Mouse (Mus musculus): ENCODE measurements at regions not wholly inside any gene's neighbourhood (a gene's known extent, or its start where the extent isn't known, plus 50 kb on each side); places are given as distances from the start of the nearest gene placed in this dataset.

DNA sequence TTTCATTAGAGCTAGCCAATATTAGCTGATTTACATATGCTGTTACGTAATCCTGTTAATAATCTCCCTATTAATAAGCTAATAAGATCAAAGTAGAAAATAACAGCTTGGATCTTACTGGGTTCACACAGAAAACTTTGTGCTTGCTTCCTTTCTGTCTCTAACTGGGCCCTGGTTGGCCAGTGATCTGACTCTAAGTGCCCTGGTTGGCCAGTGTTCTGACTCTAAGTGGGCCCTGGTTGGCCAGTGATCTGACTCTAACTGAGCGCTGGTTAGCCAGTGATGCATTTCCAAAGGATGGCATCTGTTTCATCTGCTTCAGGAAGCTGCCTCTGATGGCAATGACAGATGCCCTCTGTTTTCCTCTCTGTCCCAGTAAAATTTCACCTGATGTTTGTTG lies 372.4 kb downstream of the Atp23 start:
- no peaks in the 10 kb centered on the region for H3K9me3 ChIP-seq (replicated peaks)
- H3K27ac ChIP-seq (ENCODE audit: poor library complexity, severe bottlenecking), result no peak overlapping the region
- ATAC-seq (ENCODE audit: insufficient number of reproducible peaks, low FRiP score), result no peak
- H3K9ac ChIP-seq, result no peak overlapping the region
- WGBS, result 85% methylated on average over 2 of the region's 2 CpGs
- no peak overlapping the region for H3K4me2 ChIP-seq
- no peaks in the 10 kb centered on the region for H3K36me3 ChIP-seq
- H3K4me1 ChIP-seq (replicated peaks), result no peaks in the 10 kb centered on the region
- no peak overlapping the region for H3K4me3 ChIP-seq
- H3K27me3 ChIP-seq (replicated peaks), result no peaks in the 10 kb centered on the region

DNA sequence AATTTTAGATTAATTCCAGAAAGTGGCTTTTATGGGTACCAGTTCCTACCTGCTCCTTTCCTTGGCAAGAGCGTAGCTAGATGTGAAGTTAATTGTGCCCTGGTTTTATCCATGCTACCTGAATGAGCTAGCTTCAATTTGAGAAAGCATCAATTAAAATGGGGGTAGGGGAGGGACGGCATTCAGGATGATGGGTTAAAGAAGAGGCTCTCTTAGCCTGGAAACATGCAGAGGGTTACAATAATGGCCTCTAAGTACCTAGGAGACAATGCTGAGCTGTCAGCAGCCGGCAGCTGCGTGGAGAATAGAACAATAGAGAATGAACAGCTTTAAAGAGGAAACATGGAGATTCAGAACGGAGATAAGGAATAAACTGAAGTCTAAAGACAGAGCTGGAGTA lies 375.0 kb downstream of the Atp23 start:
- no peak overlapping the region for H3K9ac ChIP-seq
- no peak overlapping the region for H3K27ac ChIP-seq (ENCODE audit: poor library complexity, severe bottlenecking)
- H3K4me2 ChIP-seq, result no peak overlapping the region
- 58% methylated on average over 5 of the region's 5 CpGs for WGBS
- no peaks in the 10 kb centered on the region for H3K36me3 ChIP-seq
- no peaks in the 10 kb centered on the region for H3K27me3 ChIP-seq (replicated peaks)
- no peaks in the 10 kb centered on the region for H3K4me1 ChIP-seq (replicated peaks)
- H3K9me3 ChIP-seq (replicated peaks), result no peaks in the 10 kb centered on the region
- no peak overlapping the region for H3K4me3 ChIP-seq
- ATAC-seq (ENCODE audit: insufficient number of reproducible peaks, low FRiP score), result no peak

DNA sequence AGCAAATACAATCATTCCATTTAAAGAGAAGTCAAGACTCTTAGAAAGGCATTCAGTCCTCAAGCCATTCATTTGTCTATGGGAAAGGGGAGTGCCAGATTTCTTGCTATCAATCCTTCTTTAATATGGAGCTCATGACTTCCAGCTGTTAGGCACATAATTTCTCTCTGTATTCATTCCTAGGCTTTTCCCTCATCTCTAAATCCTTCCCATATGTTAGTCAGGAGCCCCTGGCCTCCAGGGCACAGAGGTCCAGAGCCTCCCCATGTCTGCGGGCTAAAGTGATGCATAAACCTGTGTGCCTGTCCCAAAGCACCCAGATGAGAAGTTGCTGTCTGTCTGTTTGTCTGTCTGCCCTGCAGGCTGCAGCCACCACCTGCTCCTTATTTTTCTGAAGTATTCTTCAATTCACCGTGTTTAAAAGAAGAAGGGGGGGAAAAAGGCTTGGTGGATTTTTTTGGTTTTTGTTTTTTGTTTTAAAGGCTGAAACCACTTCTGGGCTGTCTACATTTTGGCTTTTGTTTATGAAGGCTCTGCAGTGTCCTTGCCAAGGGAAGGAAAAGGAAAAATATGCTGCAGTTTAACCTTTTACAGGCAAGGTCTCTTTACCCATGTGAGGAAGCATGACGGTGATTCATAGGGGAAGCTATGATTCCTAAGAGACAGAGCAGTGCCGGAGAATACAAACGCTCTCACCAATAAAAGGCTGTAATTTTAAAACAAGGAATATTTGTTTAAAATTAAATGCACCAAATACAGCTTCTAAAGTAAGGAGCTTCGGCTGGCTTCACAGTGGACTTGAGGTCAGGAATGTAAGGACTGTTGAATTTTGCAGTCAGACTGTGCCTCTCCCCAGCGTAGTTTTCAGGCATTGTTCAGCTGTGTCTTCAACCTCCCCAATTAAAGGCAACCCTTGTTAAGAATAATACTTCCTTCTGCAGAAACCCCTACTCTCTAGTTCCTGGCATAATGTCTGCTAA lies 379.0 kb downstream of the Atp23 start:
- Histone ChIP-seq H3K4me3 (no peak overlapping the region), H3K4me1 (replicated peaks) (no peaks in the 10 kb centered on the region), H3K9me3 (replicated peaks) (no peaks in the 10 kb centered on the region), H3K9ac (no peak overlapping the region), H3K27ac (ENCODE audit: poor library complexity, severe bottlenecking) (no peak overlapping the region), H3K36me3 (no peaks in the 10 kb centered on the region), H3K4me2 (no peak overlapping the region), H3K27me3 (replicated peaks) (no peaks in the 10 kb centered on the region)
- ATAC-seq (ENCODE audit: insufficient number of reproducible peaks, low FRiP score), result no peak
- WGBS, result 86% methylated on average over 7 of the region's 7 CpGs

DNA sequence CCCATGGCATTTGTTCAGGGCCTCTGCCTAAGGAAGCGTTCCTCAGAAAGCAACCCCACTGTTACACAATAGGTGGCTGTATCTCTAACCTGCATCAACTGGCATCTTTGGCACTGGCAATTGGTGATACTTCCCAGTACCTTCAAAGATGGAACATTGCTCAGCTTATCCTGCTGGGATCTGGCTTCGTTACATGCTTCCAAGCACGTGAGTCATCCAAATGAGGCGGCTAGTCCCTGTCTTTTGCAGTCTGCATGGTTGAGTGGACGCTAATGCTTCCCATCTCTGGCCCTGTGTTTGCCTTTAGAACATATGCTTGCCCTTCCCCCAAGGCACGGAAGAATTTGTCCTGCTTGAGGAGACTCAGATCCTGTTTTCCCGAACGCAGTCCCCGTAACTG lies 380.2 kb downstream of the Atp23 start:
- H3K36me3 ChIP-seq, result no peaks in the 10 kb centered on the region
- ATAC-seq (ENCODE audit: insufficient number of reproducible peaks, low FRiP score), result no peak
- WGBS, result 84% methylated on average over 9 of the region's 9 CpGs
- no peak overlapping the region for H3K4me3 ChIP-seq
- no peak overlapping the region for H3K9ac ChIP-seq
- no peak overlapping the region for H3K27ac ChIP-seq (ENCODE audit: poor library complexity, severe bottlenecking)
- no peaks in the 10 kb centered on the region for H3K9me3 ChIP-seq (replicated peaks)
- H3K27me3 ChIP-seq (replicated peaks), result no peaks in the 10 kb centered on the region
- no peak overlapping the region for H3K4me2 ChIP-seq
- H3K4me1 ChIP-seq (replicated peaks), result no peaks in the 10 kb centered on the region

DNA sequence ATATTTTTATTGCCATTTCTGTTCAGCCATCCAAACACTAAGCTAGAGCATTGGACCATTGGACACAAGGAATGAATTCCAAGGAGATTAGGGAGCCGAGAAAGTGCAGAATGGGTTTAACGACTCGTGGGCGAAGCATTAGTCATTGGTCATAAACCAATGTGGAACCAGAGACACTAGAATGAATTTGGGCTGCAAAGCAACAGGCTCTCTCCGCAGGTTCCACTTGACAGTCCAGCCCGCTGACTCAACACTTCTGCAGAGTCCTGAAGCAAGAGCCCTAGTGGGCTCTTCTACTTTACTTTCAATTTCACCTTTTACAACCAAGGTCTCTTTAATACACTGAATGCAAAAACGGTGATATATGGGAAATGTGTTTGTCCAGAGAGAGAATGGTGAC lies 388.0 kb downstream of the Atp23 start:
- H3K27me3 ChIP-seq (replicated peaks), result no peaks in the 10 kb centered on the region
- no peaks in the 10 kb centered on the region for H3K36me3 ChIP-seq
- no peaks in the 10 kb centered on the region for H3K9me3 ChIP-seq (replicated peaks)
- H3K9ac ChIP-seq, result no peak overlapping the region
- H3K4me2 ChIP-seq, result no peak overlapping the region
- no peak overlapping the region for H3K4me3 ChIP-seq
- no peaks in the 10 kb centered on the region for H3K4me1 ChIP-seq (replicated peaks)
- 80% methylated on average over 7 of the region's 7 CpGs for WGBS
- ATAC-seq (ENCODE audit: insufficient number of reproducible peaks, low FRiP score), result no peak
- H3K27ac ChIP-seq (ENCODE audit: poor library complexity, severe bottlenecking), result no peak overlapping the region

DNA sequence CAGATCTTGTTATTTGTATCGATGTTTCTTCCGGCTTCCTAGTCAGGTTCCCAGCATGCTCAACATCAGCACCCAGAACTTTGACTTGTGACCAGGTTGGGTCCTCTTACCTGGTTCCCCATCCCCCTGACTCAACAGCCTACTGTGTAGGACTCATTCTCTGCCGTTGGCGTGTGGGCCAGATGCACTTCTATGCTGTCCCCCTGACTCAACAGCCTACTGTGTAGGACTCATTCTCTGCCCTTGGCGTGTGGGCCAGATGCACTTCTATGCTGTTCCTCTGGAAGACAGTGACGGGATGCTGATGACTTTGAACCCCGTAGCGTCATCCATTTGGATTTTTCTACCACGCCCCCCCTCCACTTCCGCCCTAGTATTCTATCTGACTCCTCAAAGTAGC lies 389.6 kb downstream of the Atp23 start:
- no peak overlapping the region for H3K4me2 ChIP-seq
- no peaks in the 10 kb centered on the region for H3K36me3 ChIP-seq
- ATAC-seq (ENCODE audit: insufficient number of reproducible peaks, low FRiP score), result no peak
- WGBS, result 86% methylated on average over 10 of the region's 10 CpGs
- H3K4me1 ChIP-seq (replicated peaks), result no peaks in the 10 kb centered on the region
- H3K27me3 ChIP-seq (replicated peaks), result no peaks in the 10 kb centered on the region
- H3K9me3 ChIP-seq (replicated peaks), result no peaks in the 10 kb centered on the region
- no peak overlapping the region for H3K9ac ChIP-seq
- no peak overlapping the region for H3K27ac ChIP-seq (ENCODE audit: poor library complexity, severe bottlenecking)
- H3K4me3 ChIP-seq, result no peak overlapping the region

DNA sequence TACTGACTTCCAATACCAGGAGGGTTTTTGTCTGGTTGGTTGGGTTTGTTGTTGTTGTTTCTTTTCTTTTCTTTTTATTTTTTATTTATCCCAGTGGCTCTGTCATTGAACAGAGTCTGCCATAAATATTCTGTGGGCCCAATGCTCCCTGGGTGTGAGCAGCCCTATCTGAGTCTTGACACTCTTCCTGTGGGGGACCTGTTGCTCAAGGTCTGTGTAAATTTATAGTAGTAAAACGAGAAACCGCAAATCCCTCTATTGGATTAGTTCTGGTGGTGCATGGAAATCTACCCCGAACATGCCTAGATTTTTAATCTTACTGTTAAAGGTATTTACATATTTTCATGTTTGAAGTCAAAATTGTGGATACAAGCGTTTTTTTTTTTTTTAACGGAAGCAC lies 395.2 kb downstream of the Atp23 start:
- Histone ChIP-seq H3K36me3 (no peaks in the 10 kb centered on the region), H3K4me1 (replicated peaks) (no peaks in the 10 kb centered on the region), H3K9me3 (replicated peaks) (no peaks in the 10 kb centered on the region), H3K27ac (ENCODE audit: poor library complexity, severe bottlenecking) (no peak overlapping the region), H3K4me3 (no peak overlapping the region), H3K9ac (no peak overlapping the region), H3K27me3 (replicated peaks) (no peaks in the 10 kb centered on the region), H3K4me2 (no peak overlapping the region)
- WGBS, result 78% methylated on average over 5 of the region's 5 CpGs
- no peak for ATAC-seq (ENCODE audit: insufficient number of reproducible peaks, low FRiP score)

DNA sequence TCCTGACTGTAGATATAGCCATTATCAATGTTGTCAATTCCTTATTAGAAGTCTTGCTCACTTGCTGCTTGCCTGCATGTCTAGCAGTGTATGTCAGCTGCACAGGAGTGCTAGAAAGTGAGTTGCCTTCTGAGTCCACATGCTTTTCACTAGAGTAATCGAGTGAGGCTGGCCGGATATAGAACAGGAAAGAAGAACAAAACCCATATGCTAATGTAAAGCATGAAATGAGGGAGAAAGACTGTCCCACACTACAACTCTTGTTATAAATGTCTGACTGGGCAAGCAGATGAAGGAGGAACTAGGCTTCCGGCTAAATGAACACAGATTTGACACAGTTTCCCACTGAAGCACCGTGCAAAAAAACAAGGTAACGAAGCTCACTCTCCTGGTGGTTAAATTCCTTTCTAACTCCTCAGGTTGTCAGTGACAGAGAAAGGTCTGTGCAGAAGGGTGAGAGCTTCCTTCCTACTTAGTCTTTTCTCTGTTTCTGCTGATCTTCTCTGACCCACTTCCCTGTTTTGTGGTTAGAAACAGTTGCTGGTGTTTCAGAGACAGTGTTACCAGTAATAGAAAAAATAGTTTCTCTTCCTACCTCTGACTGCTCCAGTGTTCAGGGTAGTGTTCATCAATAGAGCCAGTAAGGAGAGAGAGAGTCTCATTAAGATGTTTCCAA lies 399.0 kb downstream of the Atp23 start:
- H3K9ac ChIP-seq, result no peak overlapping the region
- 72% methylated on average over 5 of the region's 5 CpGs for WGBS
- ATAC-seq (ENCODE audit: insufficient number of reproducible peaks, low FRiP score), result no peak
- no peak overlapping the region for H3K27ac ChIP-seq (ENCODE audit: poor library complexity, severe bottlenecking)
- no peaks in the 10 kb centered on the region for H3K9me3 ChIP-seq (replicated peaks)
- H3K27me3 ChIP-seq (replicated peaks), result no peaks in the 10 kb centered on the region
- H3K36me3 ChIP-seq, result no peaks in the 10 kb centered on the region
- H3K4me3 ChIP-seq, result no peak overlapping the region
- no peaks in the 10 kb centered on the region for H3K4me1 ChIP-seq (replicated peaks)
- no peak overlapping the region for H3K4me2 ChIP-seq

DNA sequence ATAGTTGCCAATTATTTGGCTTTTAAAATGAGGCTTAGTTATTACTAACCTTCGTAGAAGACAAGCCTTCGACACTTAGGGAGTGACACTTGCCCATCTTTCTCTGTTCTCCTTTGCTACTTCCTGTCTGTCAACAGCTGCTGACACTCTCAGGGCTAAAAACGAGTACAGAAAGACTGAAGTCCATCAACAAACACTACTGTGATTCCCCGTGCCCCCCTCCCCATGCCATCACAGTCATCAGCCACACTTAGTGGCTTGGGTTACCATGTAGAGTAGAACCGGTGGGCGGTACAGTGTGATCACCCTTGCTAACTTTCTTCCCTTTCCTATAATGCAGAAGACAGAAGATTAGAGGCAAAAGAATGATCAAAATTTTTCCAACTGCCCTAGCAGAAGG lies 402.4 kb downstream of the Atp23 start:
- 60% methylated on average over 6 of the region's 6 CpGs for WGBS
- ATAC-seq (ENCODE audit: insufficient number of reproducible peaks, low FRiP score), result no peak
- no peaks in the 10 kb centered on the region for H3K4me1 ChIP-seq (replicated peaks)

DNA sequence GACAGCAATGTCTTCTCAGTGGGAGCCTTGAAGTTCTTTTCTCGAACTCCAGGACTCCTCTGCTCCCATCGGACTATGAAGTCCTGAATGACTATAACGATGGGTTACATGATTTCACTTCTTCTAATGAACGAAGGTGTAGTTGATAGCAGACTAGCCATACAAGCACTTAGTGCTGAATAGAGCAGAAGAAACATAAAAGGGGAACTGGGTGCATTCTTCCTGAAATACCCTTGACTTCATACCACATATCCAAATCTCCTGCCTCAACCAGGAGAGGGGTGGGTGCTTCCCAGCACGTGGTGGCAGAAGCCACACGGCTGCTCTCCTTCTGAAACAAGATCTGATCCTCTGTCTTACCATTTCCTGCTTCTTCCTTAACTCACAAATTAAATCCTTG lies 407.4 kb downstream of the Atp23 start:
- no peak for ATAC-seq (ENCODE audit: insufficient number of reproducible peaks, low FRiP score)
- H3K9me3 ChIP-seq (replicated peaks), result no peaks in the 10 kb centered on the region
- H3K4me1 ChIP-seq (replicated peaks), result 0 out of 2 replicates have a peak, but pooled peaks cover 4% of the 10 kb centered on the region
- no peaks in the 10 kb centered on the region for H3K27me3 ChIP-seq (replicated peaks)
- no peaks in the 10 kb centered on the region for H3K36me3 ChIP-seq
- H3K27ac ChIP-seq (ENCODE audit: poor library complexity, severe bottlenecking), result no peak overlapping the region
- H3K4me2 ChIP-seq, result no peak overlapping the region
- WGBS, result 77% methylated on average over 6 of the region's 6 CpGs
- no peak overlapping the region for H3K9ac ChIP-seq
- H3K4me3 ChIP-seq, result no peak overlapping the region

More for the DNA sequence above, 402.4 kb downstream of the Atp23 start:
- Histone ChIP-seq H3K27ac (ENCODE audit: poor library complexity, severe bottlenecking) (no peak overlapping the region), H3K4me3 (no peak overlapping the region), H3K4me2 (no peak overlapping the region), H3K27me3 (replicated peaks) (no peaks in the 10 kb centered on the region), H3K9me3 (replicated peaks) (no peaks in the 10 kb centered on the region), H3K9ac (no peak overlapping the region), H3K36me3 (no peaks in the 10 kb centered on the region)

DNA sequence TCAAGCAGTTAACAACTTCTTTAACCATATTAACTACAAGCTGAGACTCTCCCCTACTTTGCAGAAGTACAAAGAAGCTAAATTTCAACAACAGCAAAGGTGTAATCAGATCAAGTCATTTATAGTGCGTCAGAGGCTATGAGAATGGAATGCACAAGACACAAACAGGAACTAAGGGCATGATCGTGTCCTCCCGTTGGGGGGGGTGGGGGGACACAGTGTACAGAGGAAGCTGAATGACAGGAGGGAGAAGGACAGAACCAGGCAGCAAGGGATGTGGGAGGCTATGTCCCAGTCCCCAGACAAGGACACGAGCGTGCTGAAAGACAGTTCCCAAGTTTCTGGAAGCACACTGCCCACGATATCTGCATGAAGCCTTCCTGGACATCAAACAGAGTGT lies 408.9 kb downstream of the Atp23 start:
- no peak overlapping the region for H3K4me2 ChIP-seq
- 0 out of 2 replicates have a peak, but pooled peaks cover 4% of the 10 kb centered on the region for H3K4me1 ChIP-seq (replicated peaks)
- no peaks in the 10 kb centered on the region for H3K27me3 ChIP-seq (replicated peaks)
- H3K9ac ChIP-seq, result no peak overlapping the region
- no peaks in the 10 kb centered on the region for H3K36me3 ChIP-seq
- ATAC-seq (ENCODE audit: insufficient number of reproducible peaks, low FRiP score), result no peak
- WGBS, result 57% methylated on average over 6 of the region's 6 CpGs
- no peaks in the 10 kb centered on the region for H3K9me3 ChIP-seq (replicated peaks)
- H3K27ac ChIP-seq (ENCODE audit: poor library complexity, severe bottlenecking), result no peak overlapping the region
- no peak overlapping the region for H3K4me3 ChIP-seq

All from heart, embryonic 12.5 days (tissue).